Mouse (Mus musculus) cortical plate, adult 2 months (tissue): ENCODE measurements around the gene D5Ertd579e.

ENCODE experiments used
- CTCF ChIP-seq: fragments of 200-500 bp; IDR thresholded peaks from 2 replicates; pipeline ENCODE4 v1.5.1; 2011; ENCODE audit warnings: mild to moderate bottlenecking, control low read depth, low read length; ENCODE audit not compliant: insufficient read depth; ENCODE audit errors: extremely low read depth
- POLR2A ChIP-seq: fragments of 200-500 bp; IDR thresholded peaks from 2 replicates; pipeline ENCODE4 v1.6.1; 2011; ENCODE audit warnings: mild to moderate bottlenecking, low read length, control low read depth; ENCODE audit not compliant: insufficient read depth; ENCODE audit errors: extremely low read depth

- no peak for TF ChIP-seq POLR2A
- TF ChIP-seq CTCF, result no peak
Measured at GRCm38 (mm10) chr5:36560490-36560889, 135.3 kb downstream of the D5Ertd579e start.
